ENCODE assay signal across 18 mouse cellular contexts in the genomic region with DNA sequence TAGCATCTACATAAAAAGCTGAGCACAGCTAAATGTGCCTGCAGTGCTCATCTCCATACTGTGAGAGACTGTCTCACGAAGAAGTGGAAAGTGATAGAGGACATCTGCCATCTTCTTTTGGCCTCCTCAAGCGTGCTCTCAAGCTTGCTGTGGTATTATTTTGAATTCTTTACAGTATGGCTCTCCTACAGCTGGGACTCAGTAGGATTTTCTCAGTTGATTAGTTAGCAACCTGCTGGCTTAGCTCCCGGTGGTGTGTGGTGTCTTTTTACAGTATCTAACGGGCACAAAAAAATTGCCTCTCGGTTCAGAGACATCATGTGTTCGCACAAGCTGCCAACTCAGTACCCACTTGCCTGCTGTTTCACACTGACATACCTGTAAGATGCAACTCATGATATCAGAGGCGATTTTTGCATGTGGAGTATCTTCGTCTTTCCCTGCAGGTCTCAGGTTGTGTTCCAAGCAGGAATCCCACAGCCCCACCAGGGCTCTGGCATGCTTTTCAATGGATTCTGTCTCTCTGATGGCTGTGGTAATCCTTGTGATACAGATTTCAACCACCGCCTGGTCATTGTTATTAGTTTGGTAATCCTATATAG. TPM values are rescaled to one million over a fixed set of nuclear protein-coding genes. Genes with fewer than 3 reads are reported as not detected.
DNase-seq lines count a peak whose midpoint lies in the region; ATAC-seq and TF ChIP-seq lines count a peak whose summit lies in the region.
"Had no signal": no experiment of that assay in that cellular context is flagged by ENCODE, and none has a peak within 500 bp of the region (broad histone marks: within the 10 kb centered on the region; RNA-seq: fewer than 3 reads in every experiment).

No protein-coding gene starts in this region.

- TF ChIP-seq POLR2A in cerebellum, adult 2 months (IDR thresholded peaks at IDR 0.05; ENCODE audit: borderline replicate concordance, insufficient read depth, low read length), result no peak

- peak; percentile 94 for ATAC-seq in frontal cortex, adult (ENCODE audit: low TSS enrichment)
- no peak for ATAC-seq in activated CD4-positive, CD25-positive, alpha-beta regulatory T cell, adult 4 months
- ATAC-seq: midbrain, embryonic 13.5 days had no signal

- H3K27me3 ChIP-seq in cerebellum, adult 2 months (ENCODE audit: control insufficient read depth, insufficient read depth, low read length), result no peaks in the 10 kb centered on the region
- H3K27me3 ChIP-seq: embryonic facial prominence, embryonic 15.5 days; limb, embryonic 15.5 days; midbrain, embryonic 13.5 days had no signal

- H3K27ac ChIP-seq in cerebellum, adult 2 months (ENCODE audit: insufficient read depth, low read length), result no peak overlapping the region
- H3K27ac ChIP-seq: embryonic facial prominence, embryonic 15.5 days; limb, embryonic 15.5 days; macrophage; midbrain, embryonic 13.5 days had no signal

- DNase-seq in frontal cortex, postnatal 10 days (ENCODE audit: low spot score in 2 of 2), result no peak
- peak; percentile 6 to 13 for DNase-seq in left cerebral cortex, postnatal 36 days (ENCODE audit: low spot score in 2 of 2)
- DNase-seq in left cerebral cortex, postnatal 10 days (ENCODE audit: extremely low spot score in 1 of 2, low spot score in 2 of 2), result no peak
- DNase-seq in cerebellum, adult 2 months, result peak; percentile 33 to 53
- DNase-seq in cerebellum, postnatal 25 days, result peak; percentile 49 to 60
- no peak for DNase-seq in adipocyte (ENCODE audit: low spot score)
- DNase-seq: adrenal gland, adult 2 months; heart, adult 18-20 months; kidney, adult 9 months; kidney, postnatal 4 days; lung, adult 18-20 months; thymus, adult 2 months had no signal

- no peak for TF ChIP-seq CTCF in cerebellum, adult 2 months (IDR thresholded peaks at IDR 0.05; ENCODE audit: borderline replicate concordance, insufficient read depth, low read depth, low read length)

- no peak overlapping the region for H3K4me3 ChIP-seq in cerebellum, adult 2 months (replicated peaks; ENCODE audit: insufficient read depth, low read depth, low read length)
- H3K4me3 ChIP-seq: embryonic facial prominence, embryonic 15.5 days; limb, embryonic 15.5 days; midbrain, embryonic 13.5 days had no signal

- 10% methylated on average over 9 of the region's 9 CpGs for WGBS in cerebellum, adult 2 months

- intact Hi-C loops in left cerebral cortex, postnatal 36 days (cut with DNase I), result no loop called here
- intact Hi-C loops in left cerebral cortex, postnatal 10 days (cut with DNase I), result no loop called here

- no peaks in the 10 kb centered on the region for H3K4me1 ChIP-seq in cerebellum, adult 2 months (ENCODE audit: control insufficient read depth, insufficient read depth, low read length)
- H3K4me1 ChIP-seq: embryonic facial prominence, embryonic 15.5 days; limb, embryonic 15.5 days; midbrain, embryonic 13.5 days had no signal

RNA-seq across cellular contexts. Expression of a gene that starts 34.9 kb away (rescaled TPM):
- total RNA-seq in left cerebral cortex, postnatal 36 days (2021), result under 1 TPM; 0.20 to 0.54 TPM
- 1 to 10 TPM in 1 of 2 experiments, under 1 TPM in 1; 0.62 to 1.6 TPM for total RNA-seq in left cerebral cortex, postnatal 10 days (2021)
- polyA plus RNA-seq in cerebellum, adult 2 months (2012; rRNA removed), result 0.39 and 0.41 TPM in 2 replicates
- not detected for polyA plus RNA-seq in activated CD4-positive, CD25-positive, alpha-beta regulatory T cell, adult 4 months (2017; shearing (Covaris generic))
- polyA plus RNA-seq: macrophage had no signal

RNA-seq across cellular contexts. Expression of a gene that starts 42.0 kb away (rescaled TPM):
- total RNA-seq in left cerebral cortex, postnatal 36 days (2021), result under 1 TPM in 1 of 2 experiments, not detected in 1; 0.07 TPM
- total RNA-seq in left cerebral cortex, postnatal 10 days (2021), result under 1 TPM; 0.34 TPM
- polyA plus RNA-seq in cerebellum, adult 2 months (2012; rRNA removed), result 0.02 and 0.08 TPM in 2 replicates
- polyA plus RNA-seq in activated CD4-positive, CD25-positive, alpha-beta regulatory T cell, adult 4 months (2017; shearing (Covaris generic)), result not detected
- total RNA-seq: heart, adult 18-20 months had no signal
- polyA plus RNA-seq: adrenal gland, adult 2 months; macrophage; thymus, adult 2 months had no signal

Comparison
In these comparisons a context has a peak if more than half of its experiments do, and no peak if none do; other contexts are left out.
1. DNase-seq: peak in left cerebral cortex, postnatal 36 days (2 of 2), cerebellum, adult 2 months (2 of 2) and cerebellum, postnatal 25 days (2 of 2); none in frontal cortex, postnatal 10 days (0 of 2), left cerebral cortex, postnatal 10 days (0 of 2) and adipocyte (single experiment).